Mouse (Mus musculus) megakaryocyte, embryonic 14.5 days (primary cell): ENCODE measurements at regions not wholly inside any gene's neighbourhood (a gene's known extent, or its start where the extent isn't known, plus 50 kb on each side); places are given as distances from the start of the nearest gene placed in this dataset.

Source experiments
- FLI1 ChIP-seq: IDR thresholded peaks from 2 replicates; pipeline ENCODE4 v1.6.1; 2012; ENCODE audit warnings: low read length, inconsistent platforms, mixed read lengths
- GATA1 ChIP-seq: IDR thresholded peaks from 3 replicates; pipeline ENCODE4 v1.6.1; 2012; ENCODE audit warnings: mixed read lengths, low read length, inconsistent platforms, borderline replicate concordance

DNA sequence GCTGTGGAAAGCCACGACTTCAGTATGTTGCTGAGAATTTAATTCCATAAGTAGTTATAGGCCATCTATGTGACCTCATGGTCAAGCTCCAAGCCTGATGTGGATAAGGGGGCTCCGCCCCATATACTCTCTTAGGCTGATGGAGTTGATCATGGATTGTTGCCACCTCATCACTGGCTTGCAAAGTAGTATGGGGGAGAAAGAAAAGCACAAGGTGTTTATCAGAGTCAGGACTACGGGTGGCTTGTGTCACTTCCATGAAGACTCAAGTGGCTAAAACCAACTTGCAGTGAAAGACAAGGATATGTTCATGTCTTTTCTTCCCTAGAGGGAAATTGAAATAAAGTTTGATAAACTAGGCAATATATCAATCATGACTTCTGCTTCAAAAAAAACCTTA is 102.9 kb upstream of the Fut8 start:
- TF ChIP-seq GATA1 (no peak), FLI1 (no peak)
